Mouse (Mus musculus) intestine, postnatal 0 days (tissue): Measurements from ENCODE around the gene Faf2. TPM values are rescaled to one million over a fixed set of nuclear protein-coding genes. Genes with fewer than 3 reads are reported as not detected.

Experiments used
- ATAC-seq: fragments of 200-750 bp; cut with Nextera tagmentation; 2 replicates; pipeline ENCODE4 v1.8.0; 2017; ENCODE audit warnings: mild to moderate bottlenecking, moderate TSS enrichment, moderate library complexity
- H3K27ac ChIP-seq: fragments of 300-500 bp; sonication (generic); 2 replicates; pipeline ENCODE4 v1.5.1; 2014; ENCODE audit warnings: mild to moderate bottlenecking, low read depth, low read length, moderate library complexity
- H3K27me3 ChIP-seq: fragments of 300-500 bp; sonication (generic); replicated peaks from 2 replicates; pipeline ENCODE4 v1.6.1; 2014; ENCODE audit warnings: low read length, mixed read lengths; ENCODE audit not compliant: control insufficient read depth, insufficient read depth
- H3K36me3 ChIP-seq: fragments of 300-500 bp; sonication (generic); 2 replicates; pipeline ENCODE4 v1.6.1; 2014; ENCODE audit warnings: mild to moderate bottlenecking, moderate library complexity; ENCODE audit not compliant: control insufficient read depth, insufficient read depth
- H3K4me1 ChIP-seq: fragments of 300-500 bp; sonication (generic); replicated peaks from 2 replicates; pipeline ENCODE4 v1.6.1; 2014; ENCODE audit warnings: antibody characterized with exemption, low read length, mixed read lengths; ENCODE audit not compliant: control insufficient read depth, insufficient read depth
- H3K4me2 ChIP-seq: fragments of 300-500 bp; sonication (generic); replicated peaks from 2 replicates; pipeline ENCODE4 v1.6.1; 2014; ENCODE audit warnings: low read depth, mild to moderate bottlenecking, moderate library complexity
- H3K4me3 ChIP-seq: fragments of 300-500 bp; sonication (generic); 2 replicates; pipeline ENCODE4 v1.5.1; 2014; ENCODE audit warnings: low read depth, low read length
- H3K9ac ChIP-seq: fragments of 300-500 bp; sonication (generic); 2 replicates; pipeline ENCODE4 v1.6.1; 2014; ENCODE audit warnings: mild to moderate bottlenecking, low read depth, low read length
- H3K9me3 ChIP-seq: fragments of 300-500 bp; sonication (generic); 2 replicates; pipeline ENCODE4 v1.6.1; 2016; ENCODE audit warnings: mixed run types; ENCODE audit not compliant: control insufficient read depth
- CTCF ChIP-seq: sonication (generic); IDR thresholded peaks from 2 replicates; pipeline ENCODE4 v1.5.1; 2016; ENCODE audit warnings: low read depth, mild to moderate bottlenecking, control low read depth, antibody characterized with exemption, moderate library complexity
- WGBS: fragments of 180-500 bp; shearing (Covaris S2); extraction: QIAGEN DNeasy Blood & Tissue Kit; methylation state at CpG from one replicate; pipeline ENCODE4 v1.1.7; 2014; 5-methylcytosine and 5-hydroxymethylcytosine counted together
- polyA plus RNA-seq: library from polyadenylated mRNA; unstranded; fragments of >200 nt; fragmentation: Nextera tagmentation; extraction: Ambion mirVana; gene quantifications from 2 replicates; pipeline ENCODE4 v1.2.1, GENCODE M21; 2015

Gene Faf2
- polyA plus RNA-seq, 1 experiment from 2014 or later: 45.9 TPM

GRCm38 (mm10) chr13:54678263-54678662 is 56.7 kb downstream of the Faf2 start:
- no peaks in the 10 kb centered on the region for H3K27me3 ChIP-seq
- no peak overlapping the region for H3K27ac ChIP-seq
- no peak overlapping the region for H3K4me3 ChIP-seq
- H3K36me3 ChIP-seq: peaks cover 38% of the 10 kb centered on the region
- ATAC-seq: no peak
- H3K9me3 ChIP-seq: no peaks in the 10 kb centered on the region
- H3K4me1 ChIP-seq: no peaks in the 10 kb centered on the region
- TF ChIP-seq CTCF: no peak
- no peak overlapping the region for H3K9ac ChIP-seq
- no peak overlapping the region for H3K4me2 ChIP-seq
- WGBS: 31% methylated on average over 4 of the region's 4 CpGs

DNA sequence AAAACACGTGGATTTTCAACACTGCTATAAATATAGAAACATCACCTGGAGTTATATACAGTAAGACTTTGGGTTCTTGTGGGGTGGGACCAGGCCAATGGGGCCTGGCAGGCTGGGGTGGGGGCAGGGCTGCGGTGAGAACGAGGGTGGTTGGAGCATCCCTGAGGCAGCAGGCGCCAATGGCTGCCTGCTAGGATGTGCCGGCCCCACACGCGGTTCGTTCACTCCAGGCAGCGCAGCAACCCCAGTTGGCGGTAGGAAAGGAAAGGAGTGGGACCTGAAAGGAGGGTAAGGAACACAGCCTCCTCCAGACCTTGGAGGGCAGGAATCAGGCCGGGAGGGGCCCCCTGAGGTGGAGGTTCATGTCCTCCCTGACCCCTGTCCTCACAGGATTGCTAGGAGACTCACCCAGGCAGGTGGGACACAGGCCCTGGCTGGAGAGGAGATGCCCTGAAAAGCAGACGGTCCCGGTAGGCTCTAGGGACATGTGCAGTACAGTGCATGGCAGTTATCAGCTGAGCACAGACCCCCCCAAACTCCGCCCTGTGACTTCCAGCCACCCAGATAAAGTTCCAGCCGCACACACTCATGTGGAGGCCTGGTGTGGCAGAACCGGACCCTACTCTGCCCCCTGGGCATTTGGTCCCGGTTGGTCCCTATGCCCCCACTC is 58.7 kb downstream of the Faf2 start:
- no peak for TF ChIP-seq CTCF
- Histone ChIP-seq H3K9me3 (no peaks in the 10 kb centered on the region), H3K27me3 (no peaks in the 10 kb centered on the region), H3K27ac (no peak overlapping the region; the same call in 1 of the 2 replicates), H3K4me1 (no peaks in the 10 kb centered on the region; the same call in 1 of the 2 replicates), H3K9ac (no peak overlapping the region), H3K36me3 (peaks cover 45% of the 10 kb centered on the region), H3K4me3 (no peak overlapping the region), H3K4me2 (no peak overlapping the region)
- no peak for ATAC-seq
- 78% methylated on average over 17 of the region's 17 CpGs for WGBS

DNA sequence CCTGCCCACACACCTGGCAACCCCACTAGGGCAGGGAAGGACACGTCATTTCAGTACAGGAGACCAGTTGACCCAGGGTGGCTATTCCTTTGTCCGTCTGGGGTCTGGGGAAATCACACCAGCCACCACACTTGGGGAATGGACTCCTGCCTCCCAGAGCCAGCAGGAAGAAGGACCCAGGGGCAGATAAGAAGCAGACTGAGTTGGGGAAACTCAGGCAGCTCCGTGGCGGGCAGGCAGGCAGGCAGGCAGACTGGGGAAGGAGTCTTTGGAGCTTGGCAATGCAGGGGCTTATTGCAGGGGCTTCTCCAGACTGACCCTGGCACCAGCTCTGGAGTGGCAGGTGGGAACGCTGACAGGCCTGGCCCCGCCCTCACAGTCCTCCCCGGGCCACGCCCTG is 59.7 kb downstream of the Faf2 start:
- no peak overlapping the region for H3K9ac ChIP-seq
- no peak overlapping the region; the same call in 1 of the 2 replicates for H3K27ac ChIP-seq
- peaks cover 45% of the 10 kb centered on the region for H3K36me3 ChIP-seq
- H3K4me3 ChIP-seq: no peak overlapping the region
- H3K4me1 ChIP-seq: peaks cover 4% of the 10 kb centered on the region; the same call in 1 of the 2 replicates
- no peak for ATAC-seq
- no peak overlapping the region for H3K4me2 ChIP-seq
- no peaks in the 10 kb centered on the region for H3K27me3 ChIP-seq
- H3K9me3 ChIP-seq: no peaks in the 10 kb centered on the region
- WGBS: 73% methylated on average over 8 of the region's 8 CpGs
- TF ChIP-seq CTCF: no peak

- WGBS: 94% methylated on average over 3 of the region's 3 CpGs
- H3K9me3 ChIP-seq: no peaks in the 10 kb centered on the region
- no peak overlapping the region for H3K4me2 ChIP-seq
- H3K27me3 ChIP-seq: no peaks in the 10 kb centered on the region
- H3K27ac ChIP-seq: no peak overlapping the region
- no peak for ATAC-seq
- peaks cover 5% of the 10 kb centered on the region; the same call in 1 of the 2 replicates for H3K4me1 ChIP-seq
- no peak for TF ChIP-seq CTCF
- no peak overlapping the region for H3K9ac ChIP-seq
- peaks cover 45% of the 10 kb centered on the region for H3K36me3 ChIP-seq
- no peak overlapping the region for H3K4me3 ChIP-seq
Observed at GRCm38 (mm10) chr13:54683301-54683700, 61.7 kb downstream of the Faf2 start.

DNA sequence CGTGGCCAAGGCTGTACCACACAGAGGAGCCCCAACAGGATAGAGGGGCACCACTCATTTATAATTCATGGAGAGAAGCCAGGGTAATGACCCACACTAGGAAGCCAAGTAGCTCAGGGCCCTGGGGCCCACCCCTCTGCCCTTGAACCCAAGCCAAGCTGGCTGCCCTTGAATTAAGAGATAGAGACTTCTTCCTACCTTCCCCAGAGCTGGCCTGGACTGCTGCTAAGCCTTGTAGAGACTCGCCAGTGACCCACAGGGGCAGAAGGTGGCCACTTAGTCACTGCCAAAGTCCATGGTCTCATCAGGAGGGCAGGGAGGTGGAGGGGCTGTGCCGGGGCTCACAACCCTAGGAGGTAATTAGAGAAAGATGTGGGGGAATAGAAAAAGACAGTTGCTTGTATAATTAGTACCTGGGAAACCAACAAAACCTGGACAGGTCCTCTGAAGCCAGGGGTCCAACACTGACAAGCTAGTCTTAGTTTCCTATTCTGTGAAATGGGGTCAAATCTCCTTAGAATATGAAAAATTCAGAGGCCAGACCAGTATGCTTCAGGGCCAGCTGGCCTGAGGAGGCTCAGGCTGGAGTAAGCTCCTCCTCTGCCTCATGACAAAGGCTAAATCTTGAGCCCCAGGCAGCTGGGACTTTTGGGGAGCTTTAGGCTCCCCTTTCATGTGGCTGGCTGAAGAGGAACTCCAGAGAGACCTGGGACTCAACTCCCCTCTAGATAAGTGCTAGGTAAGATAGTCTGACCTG is 62.7 kb downstream of the Faf2 start:
- Histone ChIP-seq H3K36me3 (peaks cover 42% of the 10 kb centered on the region), H3K4me1 (peaks cover 5% of the 10 kb centered on the region; the same call in 1 of the 2 replicates), H3K4me2 (no peak overlapping the region), H3K9me3 (no peaks in the 10 kb centered on the region), H3K4me3 (no peak overlapping the region), H3K27ac (no peak overlapping the region), H3K27me3 (no peaks in the 10 kb centered on the region), H3K9ac (no peak overlapping the region)
- WGBS: 60% methylated on average over 3 of the region's 3 CpGs
- TF ChIP-seq CTCF: no peak
- no peak for ATAC-seq

- H3K36me3 ChIP-seq: peaks cover 39% of the 10 kb centered on the region
- H3K9me3 ChIP-seq: no peaks in the 10 kb centered on the region
- peaks cover 5% of the 10 kb centered on the region; the same call in 1 of the 2 replicates for H3K4me1 ChIP-seq
- 0 out of 2 replicates have a peak overlapping the region, but pooled peaks have one; percentile 86 for H3K4me2 ChIP-seq
- H3K27ac ChIP-seq: no peak overlapping the region
- no peaks in the 10 kb centered on the region for H3K27me3 ChIP-seq
- no peak overlapping the region for H3K4me3 ChIP-seq
- H3K9ac ChIP-seq: no peak overlapping the region
- ATAC-seq: no peak
- TF ChIP-seq CTCF: peak; percentile 78
- whole genome bisulfite sequencing: 36% methylated on average over 2 of the region's 2 CpGs
Observed at GRCm38 (mm10) chr13:54685174-54685573, 63.6 kb downstream of the Faf2 start.
